In the genomic region with DNA sequence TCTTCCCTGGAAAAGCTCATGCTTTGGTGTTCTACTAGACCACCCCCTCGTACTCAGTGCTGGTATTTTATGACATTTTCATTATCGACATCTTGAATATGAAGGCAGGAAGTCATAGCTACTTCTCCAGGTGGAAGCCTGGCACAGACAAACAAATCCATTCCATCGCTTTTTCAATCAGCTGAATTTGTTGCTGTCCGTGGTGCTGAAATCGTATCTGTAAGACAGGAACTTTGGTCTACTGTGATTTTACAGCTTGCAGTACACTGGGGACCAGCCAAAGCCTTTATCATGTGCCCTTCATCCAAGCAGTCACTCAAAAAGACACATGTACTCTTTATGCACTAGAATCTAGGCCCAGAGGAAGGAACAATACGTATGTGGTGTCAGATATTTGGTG, we compare ENCODE assay signal across 8 mouse cellular contexts.
DNase-seq lines count a peak whose midpoint lies in the region; ATAC-seq and TF ChIP-seq lines count a peak whose summit lies in the region.
"Had no signal": no experiment of that assay in that cellular context is flagged by ENCODE, and none has a peak within 500 bp of the region (broad histone marks: within the 10 kb centered on the region; RNA-seq: fewer than 3 reads in every experiment).

No protein-coding gene starts in this region.

- TF ChIP-seq POLR2A in lung, adult 2 months (IDR thresholded peaks at IDR 0.05; ENCODE audit: borderline replicate concordance, extremely low read depth, low read depth, low read length), result no peak
- no peak for TF ChIP-seq POLR2A in brain, embryonic 14.5 days (IDR thresholded peaks at IDR 0.05; ENCODE audit: borderline replicate concordance, extremely low read depth, insufficient read depth, insufficient read length, poor library complexity, severe bottlenecking)
- no peak for TF ChIP-seq POLR2A in cerebellum, adult 2 months (IDR thresholded peaks at IDR 0.05; ENCODE audit: borderline replicate concordance, insufficient read depth, low read length)

- WGBS in lung, adult 2 months, result 22% methylated on average over 6 of the region's 6 CpGs
- WGBS in intestine, postnatal 0 days, result 13% methylated on average over 6 of the region's 6 CpGs
- WGBS in cerebellum, adult 2 months, result 26% methylated on average over 6 of the region's 6 CpGs

- no peaks in the 10 kb centered on the region for H3K36me3 ChIP-seq in intestine, postnatal 0 days (ENCODE audit: control insufficient read depth, insufficient read depth)

- no peak for ATAC-seq in intestine, postnatal 0 days

- no peaks in the 10 kb centered on the region for H3K4me1 ChIP-seq in lung, adult 2 months (ENCODE audit: control insufficient read depth, insufficient read depth, low read length)
- no peaks in the 10 kb centered on the region for H3K4me1 ChIP-seq in intestine, postnatal 0 days (replicated peaks; ENCODE audit: control insufficient read depth, insufficient read depth, low read length)
- no peaks in the 10 kb centered on the region for H3K4me1 ChIP-seq in cerebellum, adult 2 months (ENCODE audit: control insufficient read depth, insufficient read depth, low read length)

- DNase-seq in lung, postnatal 10 days, result peak; percentile 30
- DNase-seq in lung, adult 2 months, result no peak
- DNase-seq in WW6 (ENCODE audit: low read depth, low spot score), result peak; percentile 33
- DNase-seq in brain, embryonic 14.5 days (ENCODE audit: low read depth), result peak; percentile 54
- peak; percentile 39 for DNase-seq in lung, postnatal 14 days
- no peak for DNase-seq in cerebellum, adult 2 months
- DNase-seq: heart, adult 11 months had no signal

- no peaks in the 10 kb centered on the region for H3K27me3 ChIP-seq in intestine, postnatal 0 days (replicated peaks; ENCODE audit: control insufficient read depth, insufficient read depth, low read length)
- H3K27me3 ChIP-seq in cerebellum, adult 2 months (ENCODE audit: control insufficient read depth, insufficient read depth, low read length), result no peaks in the 10 kb centered on the region

- no peak overlapping the region for H3K9ac ChIP-seq in intestine, postnatal 0 days (ENCODE audit: low read depth, low read length)

- H3K9me3 ChIP-seq in intestine, postnatal 0 days (ENCODE audit: control insufficient read depth), result no peaks in the 10 kb centered on the region

- TF ChIP-seq CTCF in lung, adult 2 months (IDR thresholded peaks at IDR 0.05; ENCODE audit: insufficient read depth, low read length), result no peak
- no peak for TF ChIP-seq CTCF in brain, embryonic 14.5 days (IDR thresholded peaks at IDR 0.05; ENCODE audit: borderline replicate concordance, extremely low read depth, insufficient read depth, insufficient read length)
- no peak for TF ChIP-seq CTCF in intestine, postnatal 0 days (IDR thresholded peaks at IDR 0.05; ENCODE audit: low read depth)
- TF ChIP-seq CTCF in cerebellum, adult 2 months (IDR thresholded peaks at IDR 0.05; ENCODE audit: borderline replicate concordance, insufficient read depth, low read depth, low read length), result no peak

- H3K4me2 ChIP-seq in intestine, postnatal 0 days (replicated peaks; ENCODE audit: low read depth), result no peak overlapping the region

- no peak overlapping the region for H3K4me3 ChIP-seq in lung, adult 2 months (replicated peaks; ENCODE audit: extremely low read depth, low read depth, low read length)
- H3K4me3 ChIP-seq in intestine, postnatal 0 days (ENCODE audit: low read depth, low read length), result no peak overlapping the region
- H3K4me3 ChIP-seq in cerebellum, adult 2 months (replicated peaks; ENCODE audit: insufficient read depth, low read depth, low read length), result no peak overlapping the region

- H3K27ac ChIP-seq in intestine, postnatal 0 days (ENCODE audit: low read depth, low read length), result no peak overlapping the region
- H3K27ac ChIP-seq in cerebellum, adult 2 months (ENCODE audit: insufficient read depth, low read length), result no peak overlapping the region

Comparison
In these comparisons a context has a peak if more than half of its experiments do, and no peak if none do; other contexts are left out.
1. DNase-seq: peak in lung, postnatal 10 days (single experiment), WW6 (single experiment), brain, embryonic 14.5 days (single experiment) and lung, postnatal 14 days (single experiment); none in lung, adult 2 months (single experiment) and cerebellum, adult 2 months (0 of 2).